Mouse (Mus musculus) urinary bladder, postnatal 4 days (tissue): ENCODE measurements around the gene Olfr77.

Source experiments
- DNase-seq, 2 experiments: peaks; one replicate each; pipeline ENCODE4 v3.0.0; 2021 to 2022; ENCODE audit warnings: low spot score in 2 of 2

Olfr77 gene

GRCm38 (mm10) chr9:19916565-19916964 lies at the start of gene Olfr77:
Gene Olfr77 (plus strand): TSS chr9:19916865.
- no peak for DNase-seq

- DNase-seq = no peak
These were observed 28.8 kb upstream of the Olfr77 start, which contains the start of gene Olfr862 for GRCm38 (mm10) chr9:19887904-19888303. Gene Olfr862 (minus strand): TSS chr9:19888004.

DNA sequence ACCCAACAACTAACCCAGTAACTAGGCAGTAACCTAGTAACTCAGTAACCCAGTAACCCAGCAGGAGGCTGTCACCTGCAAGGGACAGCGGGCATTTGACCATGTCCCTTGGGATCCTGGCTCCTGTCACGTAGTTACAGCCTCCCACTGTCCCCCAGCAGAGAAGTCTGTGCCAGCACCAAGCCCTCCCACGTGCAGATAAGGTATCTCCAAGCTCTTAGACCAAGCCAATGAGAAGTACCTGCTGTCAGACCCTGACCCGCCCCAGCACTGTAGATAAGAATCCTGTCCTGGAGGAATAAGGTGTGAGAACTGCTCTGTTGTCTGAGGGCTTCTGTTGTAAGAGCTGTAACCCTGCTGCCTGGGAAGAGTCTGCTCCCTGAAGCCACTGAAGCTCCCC lies 5.5 kb upstream of the Olfr77 start:
- no peak for DNase-seq
